Mouse (Mus musculus) inflammation-experienced regulatory T-cells, adult 6 months (primary cell): ENCODE measurements around the gene Gorasp1. TPM values are rescaled to one million over a fixed set of nuclear protein-coding genes. Genes with fewer than 3 reads are reported as not detected.
A peak's percentile ranks its signal among the peaks of the same experiment; 100 is the strongest.

Experiments used
- ATAC-seq: one replicate; pipeline ENCODE4 v1.8.0; 2017
- polyA plus RNA-seq, 3 experiments: library from polyadenylated mRNA; unstranded; fragments of 100-300 nt; shearing (Covaris generic); gene quantifications; one replicate each; pipeline ENCODE4 v1.2.1; 2017

The Gorasp1 gene
- 1 to 10 TPM; 2.9 to 4.8 (median 4.5) TPM for polyA plus RNA-seq

DNA sequence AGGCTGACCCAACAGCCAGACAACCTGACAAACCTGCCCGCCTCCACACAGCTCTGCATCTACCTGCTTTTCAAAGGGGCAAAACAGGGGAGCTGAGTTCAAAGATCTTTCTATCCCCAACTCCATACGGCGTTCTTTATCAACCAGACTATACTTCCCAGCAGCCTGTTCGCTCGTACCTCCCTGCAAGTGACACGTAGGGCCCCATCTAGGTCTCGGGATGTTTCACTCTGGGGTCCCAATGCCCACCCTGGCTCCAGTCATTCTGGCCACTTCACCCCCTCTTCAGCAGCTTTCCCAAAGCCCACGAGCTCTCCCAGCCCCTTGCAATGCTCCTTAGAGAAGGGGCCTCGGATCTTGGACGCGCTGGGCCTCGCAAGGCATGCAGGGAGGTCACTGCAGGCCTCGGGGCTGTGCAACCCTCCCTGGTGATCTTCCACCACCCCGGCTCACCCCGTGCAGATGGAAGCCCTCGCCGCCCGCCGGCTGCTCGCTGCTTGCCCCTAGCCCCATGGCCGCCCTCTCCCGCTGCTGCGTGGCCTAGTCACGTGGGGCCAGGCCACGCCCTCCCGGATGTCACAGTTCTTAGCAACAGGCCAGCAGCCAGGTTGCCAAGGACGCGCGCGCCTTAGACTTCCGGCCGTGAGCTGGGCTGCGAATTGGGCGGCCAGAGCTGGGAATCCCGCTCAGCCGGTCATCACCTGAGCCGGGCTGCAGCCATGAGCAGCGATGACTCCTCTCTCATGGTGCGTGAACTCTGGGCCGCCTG is at the start of gene Gorasp1, which contains the start of gene Ttc21a:
Gene Gorasp1 (minus strand): TSS at position 561 of the 769 bp plus-strand sequence.
Gene Ttc21a (plus strand): TSS at position 602 of the 769 bp plus-strand sequence.
- ATAC-seq = peak; percentile 97

GRCm38 (mm10) chr9:119985881-119986574 is 48.7 kb upstream of the Gorasp1 start:
- ATAC-seq = no peak

- ATAC-seq = no peak
These were observed 47.2 kb upstream of the Gorasp1 start, which contains the start of gene Csrnp1 for GRCm38 (mm10) chr9:119984536-119985011. TSS of gene Csrnp1 (minus strand) at chr9:119984658.

DNA sequence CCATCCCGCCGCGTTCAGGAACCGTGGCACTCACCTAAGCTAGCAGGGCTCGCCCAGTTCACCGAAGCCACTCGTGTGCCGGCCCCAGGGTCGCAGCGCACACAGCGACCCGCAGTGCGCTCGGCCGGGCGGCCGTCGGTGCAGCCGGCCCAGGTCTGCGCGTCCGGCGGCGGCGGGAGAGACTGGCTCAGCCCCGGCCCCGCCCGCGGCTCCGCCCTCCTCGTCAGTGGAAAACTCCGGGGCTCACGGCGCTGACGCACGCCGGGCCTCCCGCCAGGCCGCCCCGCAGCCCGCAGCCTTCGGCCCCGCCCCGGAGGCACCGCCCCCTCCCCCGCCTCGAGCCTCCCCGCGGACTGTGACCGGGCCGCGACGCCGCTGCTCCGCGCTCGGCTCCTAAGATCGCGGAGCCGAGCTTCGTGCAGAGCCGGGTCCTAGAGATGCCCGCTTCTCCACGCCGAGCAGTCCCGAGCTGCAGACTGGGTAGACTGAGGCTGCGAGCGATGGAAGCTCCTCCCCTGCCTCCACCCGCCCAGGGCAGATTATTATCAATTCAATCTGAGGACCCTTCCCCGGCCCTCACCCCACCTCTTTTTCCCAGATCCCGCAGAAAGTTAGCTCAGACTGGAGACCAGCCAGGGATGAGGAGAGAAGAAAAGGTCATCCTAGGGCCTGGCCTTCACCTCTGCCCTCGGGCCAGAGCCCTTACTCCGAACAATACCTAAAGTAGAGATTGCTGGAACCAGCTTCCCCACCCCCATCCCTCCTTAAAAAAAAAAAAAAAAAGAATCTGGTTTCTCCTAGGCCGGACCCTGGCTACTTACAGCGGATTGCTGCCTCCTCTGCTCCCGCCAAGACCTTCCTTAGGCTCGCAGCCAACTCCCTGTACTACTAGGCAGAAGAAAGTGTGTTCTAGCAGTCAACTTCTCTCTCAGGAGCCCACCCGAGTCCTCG is 46.5 kb upstream of the Gorasp1 start:
- ATAC-seq = peak; percentile 25

DNA sequence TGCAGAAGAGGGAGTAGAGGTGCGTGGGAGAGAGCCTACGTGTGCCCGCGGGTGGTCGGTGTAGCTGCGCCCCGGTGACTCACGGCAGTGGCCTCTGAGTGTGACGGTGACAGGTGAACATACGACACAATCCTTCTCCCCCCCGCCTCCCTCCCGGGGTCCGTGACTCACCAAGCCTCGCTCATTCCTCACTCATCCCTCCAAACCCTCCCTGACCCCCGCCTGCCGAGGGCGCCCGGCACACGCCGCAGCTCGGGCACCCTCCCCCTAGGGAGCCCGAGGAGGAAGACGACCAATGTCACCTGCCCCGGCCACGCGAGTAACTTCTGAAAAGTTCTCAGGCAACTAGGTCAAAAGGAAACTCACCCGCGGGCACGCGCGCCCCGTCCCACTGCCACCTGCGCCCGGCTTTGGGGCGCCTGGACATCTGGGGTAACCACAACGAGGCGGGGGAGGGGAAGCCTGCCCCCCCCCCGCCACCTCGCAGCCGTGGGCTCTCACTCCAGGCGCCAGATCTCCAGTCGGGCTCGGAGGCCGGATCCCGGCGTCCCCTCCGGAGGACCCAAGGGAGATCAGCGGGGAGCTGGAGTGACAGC is 45.7 kb upstream of the Gorasp1 start:
- peak; percentile 39 for ATAC-seq

GRCm38 (mm10) chr9:119982241-119982811 is 45.0 kb upstream of the Gorasp1 start:
- ATAC-seq = peak; percentile 47

DNA sequence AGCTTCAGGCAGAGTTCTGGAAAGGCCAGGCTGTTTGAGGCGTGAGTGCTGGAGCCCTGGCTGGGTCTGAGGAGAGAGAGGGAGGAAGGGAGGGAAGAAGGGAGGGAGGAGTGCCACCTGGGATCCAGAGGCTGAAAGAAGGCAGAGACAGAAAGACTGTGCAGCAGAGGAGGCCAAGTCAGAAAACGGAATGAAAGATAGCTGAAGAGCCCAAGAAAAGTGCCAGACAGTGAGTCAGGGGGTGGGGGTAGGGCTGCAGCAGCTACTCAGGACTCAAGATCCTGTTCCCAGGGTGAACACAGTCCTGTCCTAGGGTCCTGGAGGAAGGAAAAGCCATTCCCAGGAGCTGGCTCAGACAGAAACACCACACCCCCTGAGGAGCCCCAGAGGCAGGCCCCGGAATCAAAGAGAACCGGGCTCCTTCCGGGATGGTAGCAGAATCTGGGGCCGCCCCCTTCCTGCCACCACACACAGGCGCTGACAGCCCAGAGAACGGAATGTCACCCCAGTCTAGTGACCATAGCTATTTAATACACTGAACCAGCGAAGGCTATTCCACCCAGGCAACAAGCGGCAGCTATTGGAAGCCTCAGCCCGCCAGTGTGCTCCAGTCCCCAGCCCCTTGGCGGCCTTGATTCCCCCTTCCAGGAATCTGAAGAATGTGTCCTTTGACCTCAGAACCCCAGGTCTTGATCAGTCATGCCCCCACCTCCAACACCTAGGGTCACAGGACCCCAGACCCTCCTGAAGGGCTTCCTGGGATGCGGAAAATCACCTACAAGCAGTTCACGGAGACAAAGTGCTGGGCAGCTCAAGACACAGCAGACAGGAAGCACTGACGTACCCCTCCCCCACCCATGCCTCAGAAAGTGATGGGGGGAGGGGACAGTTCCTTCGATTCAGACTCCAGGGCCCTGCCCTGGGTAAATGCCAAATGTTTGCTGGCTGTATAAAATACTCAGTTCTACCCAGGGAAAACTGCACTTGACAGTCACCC is 44.1 kb upstream of the Gorasp1 start:
- peak; percentile 49 for ATAC-seq

DNA sequence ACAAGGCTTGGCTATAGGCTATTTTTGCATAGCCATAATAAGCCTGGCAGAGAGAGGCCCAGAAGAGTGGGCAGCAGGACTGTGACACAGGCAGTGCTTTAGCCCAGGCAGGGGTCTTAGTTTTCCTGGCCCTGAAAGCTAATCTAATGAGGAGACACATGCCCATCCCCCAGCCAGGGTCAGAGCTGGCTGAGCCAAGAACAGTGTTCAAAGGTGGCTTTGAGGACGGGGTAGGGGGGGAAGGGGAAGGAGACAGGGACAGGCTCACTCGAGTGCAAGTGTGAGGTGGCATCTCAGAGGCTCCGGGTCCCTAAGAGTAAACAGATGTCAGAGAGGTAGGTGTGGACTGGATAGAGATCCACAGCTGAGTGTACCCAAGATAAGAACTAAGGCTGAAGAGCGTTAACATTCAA is 43.4 kb upstream of the Gorasp1 start:
- ATAC-seq = no peak

DNA sequence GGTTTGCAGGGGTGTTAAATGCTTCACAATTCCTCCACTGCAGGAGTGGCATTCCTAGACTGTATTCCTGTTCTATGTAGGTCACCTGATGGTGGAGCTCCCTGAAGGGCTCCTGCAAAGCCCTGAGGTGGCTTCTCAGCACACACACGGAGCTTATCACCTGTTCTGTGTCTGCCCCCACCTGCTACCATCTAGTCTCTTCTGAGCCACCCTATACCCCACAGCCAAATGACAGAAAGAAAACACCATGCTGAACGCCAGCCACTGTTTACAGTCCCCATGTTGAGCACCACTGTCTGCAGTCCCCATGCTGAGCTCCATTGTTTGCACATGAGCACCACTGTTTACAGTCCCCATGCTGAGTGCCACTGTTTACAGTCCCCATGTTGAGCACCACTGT is 42.4 kb upstream of the Gorasp1 start:
- ATAC-seq = no peak

GRCm38 (mm10) chr9:119978811-119979441 is 41.6 kb upstream of the Gorasp1 start:
- ATAC-seq = no peak

DNA sequence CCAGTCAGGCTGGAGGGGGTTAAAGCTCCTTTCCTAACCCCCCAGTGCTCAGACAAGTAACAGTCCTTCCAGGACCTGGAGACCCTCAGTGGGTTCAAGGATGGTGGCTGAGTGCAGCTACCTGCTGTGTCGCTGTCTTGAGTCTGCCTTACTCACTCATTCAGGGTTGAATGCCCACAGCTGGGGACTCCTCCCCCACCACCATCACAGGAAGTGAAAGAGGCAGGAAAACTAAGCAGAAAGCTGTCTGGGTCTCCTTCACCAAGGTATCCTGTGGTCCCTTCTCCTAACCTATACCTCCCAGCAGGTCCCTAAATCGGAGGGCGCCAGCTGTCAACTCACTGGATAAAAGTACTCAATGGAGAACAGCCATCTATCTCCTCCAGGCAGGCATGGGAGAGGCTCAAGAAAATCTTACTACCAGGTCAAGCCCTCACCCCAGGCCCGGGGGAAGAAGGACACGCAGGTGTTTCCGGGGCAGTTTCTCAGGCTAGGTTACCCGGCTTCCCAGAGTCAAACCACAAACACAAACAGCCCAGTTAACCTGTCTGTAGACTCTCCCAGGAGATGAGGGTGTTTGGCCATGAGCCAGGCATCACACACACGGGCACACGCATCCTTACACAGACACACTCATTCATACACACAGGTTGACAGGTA is 40.9 kb upstream of the Gorasp1 start:
- peak; percentile 16 for ATAC-seq

GRCm38 (mm10) chr9:119977557-119978060 is 40.2 kb upstream of the Gorasp1 start:
- no peak for ATAC-seq

DNA sequence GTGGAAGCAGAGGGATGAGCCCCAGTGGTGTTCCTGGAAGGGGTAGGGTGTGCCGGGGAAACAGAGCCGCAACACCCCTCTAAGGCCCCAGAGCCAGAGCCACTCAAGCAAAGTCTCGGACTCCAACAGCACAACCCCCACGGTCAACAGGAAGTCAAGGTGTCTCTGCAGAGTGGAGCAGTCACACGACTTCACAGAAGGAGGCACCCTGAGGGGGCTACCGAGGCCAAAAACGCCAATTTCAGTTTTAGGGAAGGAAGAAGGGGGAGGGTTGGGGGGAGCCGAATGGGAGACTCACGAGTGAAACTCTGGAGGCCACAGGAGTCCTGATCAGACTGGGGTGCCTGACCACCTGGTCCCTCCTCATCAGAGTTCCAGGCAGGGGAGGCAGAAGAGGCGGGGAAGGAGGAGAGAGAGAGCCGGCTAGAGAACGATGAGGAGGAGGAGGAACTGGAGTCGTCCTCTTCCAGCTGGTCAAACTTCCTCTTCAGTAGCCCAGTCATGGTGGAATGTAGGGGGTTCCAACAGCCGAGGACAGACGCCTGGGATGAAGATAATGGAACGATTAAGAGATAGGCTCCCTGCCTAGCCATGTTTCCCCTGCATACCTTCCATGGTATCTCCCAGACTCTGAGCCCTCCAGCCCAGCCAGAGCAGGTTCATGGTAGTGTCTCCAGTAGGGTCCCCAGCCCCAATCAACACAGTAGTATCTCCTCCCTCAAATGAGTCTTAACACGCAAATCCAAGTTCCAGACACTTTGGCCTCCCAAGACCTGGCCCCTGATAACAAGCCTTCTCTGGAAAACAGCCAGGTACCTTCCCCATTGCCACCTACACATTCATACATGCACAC is 39.6 kb upstream of the Gorasp1 start:
- ATAC-seq = no peak

DNA sequence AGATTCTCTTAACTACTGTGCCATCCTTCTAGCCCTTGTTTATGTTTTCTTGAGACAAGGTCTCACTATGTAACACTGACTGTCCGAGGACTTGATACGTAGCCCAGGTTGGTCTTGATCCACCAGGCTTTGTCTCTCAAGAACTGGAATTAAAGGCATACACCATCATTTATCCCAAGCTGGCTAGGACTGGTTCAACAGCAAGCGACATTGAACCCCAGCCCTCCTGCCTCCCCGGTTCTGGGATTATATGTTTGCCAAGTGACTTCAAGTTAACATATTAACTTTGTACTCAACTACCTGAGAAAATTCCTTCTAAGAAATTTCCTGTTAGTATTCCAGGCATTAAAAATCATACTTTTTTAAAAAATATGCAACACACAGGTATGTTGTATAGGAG is 37.9 kb upstream of the Gorasp1 start:
- ATAC-seq = no peak

GRCm38 (mm10) chr9:119974609-119975008 is 37.2 kb upstream of the Gorasp1 start:
- ATAC-seq = no peak

- no peak for ATAC-seq
These were observed 36.6 kb upstream of the Gorasp1 start for GRCm38 (mm10) chr9:119973869-119974520.

GRCm38 (mm10) chr9:119973281-119973680 is 35.9 kb upstream of the Gorasp1 start:
- no peak for ATAC-seq

GRCm38 (mm10) chr9:119972582-119972981 is 35.2 kb upstream of the Gorasp1 start:
- ATAC-seq = no peak
